Mouse (Mus musculus): ENCODE data around the gene Arvcf.

Gene Arvcf

DNA sequence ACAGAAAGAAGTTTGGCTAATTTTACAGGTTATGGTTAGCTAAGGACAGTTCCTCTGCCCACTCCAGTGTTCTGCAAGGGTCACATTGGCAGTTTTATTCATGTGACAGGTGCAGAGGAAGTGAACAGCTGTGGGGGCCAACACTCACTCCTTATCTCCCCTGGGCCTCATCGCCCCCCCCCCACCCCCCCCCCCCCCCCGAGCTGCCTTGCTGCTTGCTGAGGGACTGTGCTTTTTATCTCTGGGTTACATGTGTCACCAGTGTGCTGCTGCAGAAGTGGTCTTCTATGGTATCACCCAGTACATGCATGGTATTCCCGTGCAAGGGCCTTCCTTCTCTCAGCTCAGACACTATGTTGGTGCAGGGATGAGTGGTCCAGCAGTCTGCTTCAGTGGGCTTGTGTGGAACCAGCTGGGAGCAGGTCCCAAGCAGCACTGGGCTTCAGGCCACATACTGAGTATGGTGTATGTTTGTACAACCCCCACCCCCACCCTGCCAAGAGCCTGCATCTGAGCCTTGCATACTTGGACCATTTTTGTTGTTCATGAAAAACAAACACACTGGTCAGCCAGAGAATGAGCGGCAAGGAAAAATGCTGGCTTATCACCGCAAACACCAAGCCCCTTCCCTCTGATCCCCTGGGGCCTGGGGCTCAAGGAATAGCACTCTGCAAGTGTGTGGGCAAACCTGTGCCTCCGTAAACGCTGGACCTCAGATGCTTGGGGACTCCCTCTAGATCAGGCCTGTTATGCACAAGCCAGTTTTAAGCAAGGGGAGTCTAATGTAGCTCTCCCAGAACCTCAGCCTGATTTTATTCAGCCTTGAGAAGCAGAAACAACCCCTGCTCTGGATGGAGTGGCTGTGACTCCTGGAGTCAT is 40.0 kb downstream of the Arvcf start:
- DNase-seq (ENCODE audit: low read depth, low spot score): no peak

GRCm38 (mm10) chr16:18388583-18389435 is 40.8 kb downstream of the Arvcf start:
- DNase-seq (ENCODE audit: low read depth, low spot score): no peak

DNA sequence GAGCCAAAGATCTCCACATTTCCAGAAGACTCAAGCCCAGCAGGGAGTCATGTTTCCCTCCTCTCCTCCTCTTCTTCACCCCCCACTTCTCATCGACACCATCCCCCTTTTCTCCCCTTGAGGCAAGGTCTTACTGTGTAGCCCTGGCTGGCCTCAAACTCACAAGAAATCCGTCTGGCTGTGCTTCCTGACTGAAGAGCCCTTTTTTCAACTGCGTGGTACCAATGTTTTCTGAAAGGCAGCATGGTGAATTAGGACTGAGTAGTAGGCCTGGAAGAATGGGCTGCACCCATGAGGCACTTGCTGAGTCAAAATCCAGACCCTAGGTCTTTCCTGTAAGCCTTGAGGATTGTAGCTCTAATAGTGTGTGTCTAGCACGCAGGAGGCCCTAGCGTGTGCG is 42.4 kb downstream of the Arvcf start:
- DNase-seq (ENCODE audit: low read depth, low spot score): no peak

DNA sequence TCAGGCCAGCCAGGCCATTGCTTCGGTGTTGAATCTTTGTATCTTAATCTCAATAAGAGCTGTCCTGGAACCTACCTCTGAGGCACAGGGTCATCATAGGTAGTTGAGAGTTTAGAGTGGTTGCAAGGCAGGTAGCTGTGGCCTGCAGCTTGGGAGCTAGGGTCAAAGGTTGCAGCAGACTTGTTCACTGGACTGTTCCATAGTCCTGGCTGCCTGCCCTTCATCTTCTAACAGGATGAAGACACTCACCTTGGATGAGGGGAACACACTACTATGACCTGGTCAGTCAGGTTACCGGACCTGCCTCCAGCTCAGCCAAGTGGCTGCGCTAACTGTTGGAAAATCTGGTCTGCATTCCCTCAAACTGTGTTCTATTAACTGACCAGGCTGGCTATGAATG is 43.1 kb downstream of the Arvcf start:
- DNase-seq (ENCODE audit: low read depth, low spot score): no peak

- DNase-seq (ENCODE audit: low read depth, low spot score): no peak
Measured at GRCm38 (mm10) chr16:18391728-18392127, 43.7 kb downstream of the Arvcf start.

GRCm38 (mm10) chr16:18392469-18393426 is 44.8 kb downstream of the Arvcf start:
- DNase-seq (ENCODE audit: low read depth, low spot score): no peak

DNA sequence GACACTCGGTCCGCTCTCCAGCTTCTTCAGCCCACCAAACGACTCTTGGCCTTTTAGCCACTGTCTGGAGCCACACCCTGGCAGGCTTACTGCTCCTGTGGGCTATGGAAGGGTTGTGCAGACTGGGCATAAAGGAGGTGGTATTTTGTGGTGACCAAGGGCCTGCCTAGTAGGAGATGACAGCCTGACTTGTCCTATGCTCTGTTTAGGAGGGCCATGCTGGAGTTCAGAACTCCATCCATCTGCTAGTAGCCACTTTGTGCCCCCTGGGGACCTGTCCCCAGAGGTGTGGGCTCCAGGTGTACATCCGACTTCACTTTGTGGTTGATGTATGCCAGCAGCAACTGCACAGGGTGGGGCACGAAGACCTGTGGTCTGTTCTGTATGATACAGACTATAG is 45.6 kb downstream of the Arvcf start:
- DNase-seq (ENCODE audit: low read depth, low spot score): no peak

DNA sequence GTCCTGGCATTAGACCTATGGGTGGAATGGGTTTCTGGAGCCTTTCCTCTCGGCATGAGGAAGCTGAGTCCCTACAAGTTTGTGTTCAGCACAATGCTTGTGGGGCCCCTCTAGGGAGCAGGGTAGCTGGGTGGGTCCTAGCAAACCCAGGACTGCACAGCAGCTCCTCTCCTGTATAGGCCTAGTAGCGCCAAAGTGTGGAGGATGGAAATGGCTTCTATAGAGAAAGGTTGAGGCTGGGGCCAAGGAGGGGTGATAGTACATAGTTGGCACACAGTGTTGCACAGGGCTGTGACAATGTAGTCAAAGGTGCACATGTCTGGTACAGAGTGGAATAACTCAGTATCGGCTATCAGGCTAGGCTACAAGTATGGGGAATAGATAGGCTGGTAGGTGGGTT is 46.1 kb downstream of the Arvcf start:
- no peak for DNase-seq (ENCODE audit: low read depth, low spot score)

- DNase-seq (ENCODE audit: low read depth, low spot score): peak; percentile 62
Measured at GRCm38 (mm10) chr16:18394777-18395619, 47.0 kb downstream of the Arvcf start.

GRCm38 (mm10) chr16:18395620-18396036 is 47.6 kb downstream of the Arvcf start:
- no peak for DNase-seq (ENCODE audit: low read depth, low spot score)

GRCm38 (mm10) chr16:18396201-18396600 is 48.2 kb downstream of the Arvcf start:
- DNase-seq (ENCODE audit: low read depth, low spot score): peak; percentile 92

DNA sequence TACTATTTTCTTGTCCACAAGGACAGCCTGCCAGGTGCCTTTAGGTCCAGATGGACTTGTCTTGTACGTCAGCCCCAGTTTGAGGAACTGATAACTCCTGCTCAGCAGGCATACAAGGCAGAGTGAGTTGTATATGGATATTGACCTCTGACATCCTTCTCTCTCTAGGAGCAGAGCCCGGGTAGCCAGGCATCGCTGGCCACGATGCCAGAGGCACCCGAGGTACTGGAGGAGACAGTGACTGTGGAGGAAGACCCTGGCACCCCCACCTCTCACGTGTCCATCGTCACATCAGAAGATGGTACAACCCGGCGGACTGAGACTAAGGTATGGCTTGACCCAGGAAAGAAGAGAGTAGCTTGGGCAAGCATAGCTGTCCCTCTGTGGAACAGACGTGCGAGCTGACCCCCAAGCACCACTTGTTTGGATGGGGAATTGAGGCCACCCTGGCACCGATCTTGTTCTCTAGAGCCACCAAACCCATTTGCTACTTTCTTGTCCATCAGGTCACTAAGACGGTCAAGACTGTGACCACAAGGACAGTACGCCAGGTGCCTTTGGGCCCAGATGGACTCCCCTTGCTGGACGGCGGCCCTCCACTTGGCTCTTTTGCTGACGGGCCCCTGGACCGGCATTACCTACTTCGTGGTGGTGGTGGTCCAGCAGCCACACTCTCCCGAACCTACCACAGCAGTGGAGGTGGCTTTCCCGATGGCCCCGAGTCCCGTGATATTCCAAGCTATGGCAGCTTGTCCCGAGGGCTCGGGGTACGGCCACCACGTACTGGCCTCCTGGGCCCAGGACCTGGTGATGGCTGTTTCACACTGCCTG is 49.0 kb downstream of the Arvcf start:
- no peak for DNase-seq (ENCODE audit: low read depth, low spot score)

DNA sequence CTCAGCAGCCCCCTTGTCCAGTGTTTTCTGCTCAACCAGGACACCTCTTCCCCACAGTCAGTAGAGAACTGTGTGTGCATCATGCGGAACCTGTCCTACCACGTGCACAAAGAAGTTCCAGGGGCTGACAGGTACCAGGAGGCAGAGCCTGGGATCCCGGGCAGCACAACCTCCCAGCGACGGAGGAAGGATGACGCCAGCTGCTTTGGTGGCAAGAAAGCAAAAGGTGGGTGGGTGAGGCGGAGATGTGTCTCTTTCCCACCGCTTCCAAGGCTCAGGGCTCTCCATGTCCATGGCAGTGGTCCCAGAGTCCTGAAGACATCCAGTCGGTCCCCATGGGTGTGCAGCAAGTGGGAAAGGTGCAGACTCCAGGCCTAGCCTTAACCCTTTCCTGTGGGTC is 52.0 kb downstream of the Arvcf start:
- no peak for DNase-seq (ENCODE audit: low read depth, low spot score)

GRCm38 (mm10) chr16:18400472-18401216 is 52.7 kb downstream of the Arvcf start:
- no peak for DNase-seq (ENCODE audit: low read depth, low spot score)

DNA sequence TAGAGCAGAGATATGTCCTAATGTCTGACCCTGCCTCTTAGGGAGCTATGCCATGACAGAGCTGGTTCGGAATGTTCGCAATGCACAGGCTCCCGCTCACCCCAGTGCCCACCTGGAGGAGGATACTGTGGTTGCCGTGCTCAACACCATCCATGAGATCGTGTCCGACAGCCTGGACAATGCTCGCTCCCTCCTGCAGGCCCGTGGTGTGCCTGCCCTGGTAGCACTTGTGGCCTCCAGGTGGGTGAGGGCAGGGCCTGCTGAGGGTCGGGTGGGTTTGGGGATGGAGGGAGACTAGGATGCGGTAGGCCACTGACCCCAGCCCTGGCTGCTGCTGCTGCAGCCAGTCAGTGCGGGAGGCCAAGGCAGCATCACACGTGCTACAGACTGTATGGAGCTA is 55.3 kb downstream of the Arvcf start:
- DNase-seq (ENCODE audit: low read depth, low spot score): no peak

GRCm38 (mm10) chr16:18405091-18405854 is 57.3 kb downstream of the Arvcf start:
- DNase-seq (ENCODE audit: low read depth, low spot score): no peak

- DNase-seq (ENCODE audit: low read depth, low spot score): peak; percentile 32
Measured at GRCm38 (mm10) chr16:18405876-18406275, 57.9 kb downstream of the Arvcf start.

GRCm38 (mm10) chr16:18406293-18406692 is 58.3 kb downstream of the Arvcf start:
- DNase-seq (ENCODE audit: low read depth, low spot score): peak; percentile 84

All from 3T3-L1 (cell line).